Mouse (Mus musculus) kidney, adult 18-20 months (tissue): ENCODE results near the gene Ncam2.

ENCODE experiments used
- DNase-seq: peaks from one replicate; pipeline ENCODE4 v3.0.0; 2021

Ncam2 gene

DNA sequence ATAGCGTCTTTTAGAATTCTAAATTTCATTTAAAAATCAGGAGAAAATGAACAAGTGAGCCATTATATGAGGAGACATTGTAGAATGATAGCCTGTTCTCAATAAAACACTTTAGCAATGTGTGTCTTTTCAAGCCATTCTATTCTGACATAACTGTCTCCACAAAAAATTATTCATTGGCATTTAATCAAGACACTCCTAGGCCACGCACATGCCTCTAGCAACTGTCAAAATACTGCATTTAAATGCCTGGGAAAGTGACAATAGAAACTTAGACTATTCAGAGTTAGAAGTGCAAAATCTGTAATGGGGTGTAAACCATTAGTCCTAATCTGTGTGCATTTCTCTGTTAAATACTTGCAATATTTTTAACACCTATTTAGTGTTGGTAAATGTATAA is 456.1 kb downstream of the Ncam2 start:
- DNase-seq: no peak

DNA sequence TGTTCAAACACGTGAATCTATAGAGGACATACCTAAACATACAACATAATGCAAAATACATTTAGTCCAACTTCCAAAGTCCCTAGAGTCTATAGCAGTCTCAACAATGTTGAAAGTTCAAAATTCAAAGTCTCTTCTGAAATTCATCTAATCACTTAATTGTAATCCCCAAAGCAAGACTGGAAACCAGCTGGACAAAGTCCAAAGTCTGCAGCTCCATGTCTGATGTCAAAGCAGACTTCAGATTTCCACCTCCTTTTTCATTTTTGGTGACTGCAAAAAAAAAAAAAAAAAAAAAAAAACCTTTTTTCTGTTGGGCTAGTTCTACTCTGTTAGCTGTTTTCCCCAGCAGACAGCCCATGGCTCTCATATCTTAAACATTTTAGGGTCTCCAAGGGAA is 473.4 kb downstream of the Ncam2 start:
- DNase-seq: no peak

DNA sequence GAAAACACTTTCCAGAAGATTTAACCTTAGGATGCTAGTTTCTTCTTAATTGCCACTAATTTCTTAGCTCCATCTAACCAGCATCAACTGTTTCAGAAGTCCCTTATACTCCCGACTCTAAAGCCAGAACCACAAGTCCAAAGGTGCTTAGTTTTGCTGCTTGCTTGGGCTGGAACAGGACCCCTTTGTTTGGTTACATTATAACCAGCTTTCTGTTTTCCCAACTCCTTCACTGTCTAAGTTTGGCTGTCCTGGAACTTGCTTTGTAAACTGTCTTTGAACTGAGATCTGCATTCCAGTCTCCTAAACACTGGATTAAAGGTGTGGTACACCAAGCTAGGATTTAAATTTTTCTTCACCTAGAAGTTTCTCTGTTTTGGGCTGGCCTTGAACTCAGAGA is 475.0 kb downstream of the Ncam2 start:
- no peak for DNase-seq
